Mouse (Mus musculus) cortical plate, adult 2 months (tissue): ENCODE measurements around the gene Nosip.

Experiments
- CTCF ChIP-seq: fragments of 200-500 bp; IDR thresholded peaks from 2 replicates; pipeline ENCODE4 v1.5.1; 2011; ENCODE audit warnings: mild to moderate bottlenecking, control low read depth, low read length; ENCODE audit not compliant: insufficient read depth; ENCODE audit errors: extremely low read depth
- POLR2A ChIP-seq: fragments of 200-500 bp; IDR thresholded peaks from 2 replicates; pipeline ENCODE4 v1.6.1; 2011; ENCODE audit warnings: mild to moderate bottlenecking, low read length, control low read depth; ENCODE audit not compliant: insufficient read depth; ENCODE audit errors: extremely low read depth

DNA sequence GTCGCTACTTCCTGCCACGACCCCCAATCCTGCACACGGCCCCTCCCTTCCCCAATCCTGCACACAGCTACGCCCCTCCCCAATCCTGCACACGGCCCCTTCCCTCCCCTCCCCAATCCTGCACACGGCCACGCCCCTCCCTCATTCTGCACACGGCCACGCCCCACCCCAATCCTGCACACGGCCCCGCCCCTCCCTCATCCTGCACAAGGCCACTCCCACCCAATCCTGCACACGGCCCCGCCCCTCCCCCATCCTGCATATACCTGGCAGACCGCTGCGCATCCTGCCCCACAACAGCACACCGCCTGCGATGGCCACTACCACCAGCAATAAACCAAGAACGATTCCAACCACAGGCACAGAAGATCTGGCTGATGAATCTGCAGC lies 31.3 kb downstream of the Nosip start:
- TF ChIP-seq CTCF (no peak), POLR2A (no peak)
